Mouse (Mus musculus): ENCODE measurements around the gene Itga2.

GRCm38 (mm10) chr13:114818513-114818912, 113.4 kb downstream of the Itga2 start:
- no peak for TF ChIP-seq CTCF (IDR thresholded peaks at IDR 0.05; ENCODE audit: control insufficient read depth, insufficient read depth, insufficient read length)
- no peak for TF ChIP-seq MYOG (IDR thresholded peaks at IDR 0.05; ENCODE audit: control insufficient read depth, extremely low read depth, insufficient read length)
- no peak for TF ChIP-seq MAX (IDR thresholded peaks at IDR 0.05)
- no peak for TF ChIP-seq USF1 (IDR thresholded peaks at IDR 0.05; ENCODE audit: low read depth)
- no peak for TF ChIP-seq CEBPB (IDR thresholded peaks at IDR 0.05; ENCODE audit: low read depth)
- TF ChIP-seq MYOD1 (IDR thresholded peaks at IDR 0.05; ENCODE audit: control insufficient read depth, insufficient read length, low read depth), result no peak
- no peak for TF ChIP-seq FOSL1 (IDR thresholded peaks at IDR 0.05; ENCODE audit: insufficient read depth, low read length, poor library complexity, severe bottlenecking)

Data from C2C12 (cell line).